Mouse (Mus musculus) lung, postnatal 0 days (tissue): ENCODE data around the gene Lhx4.

Experiments
- CTCF ChIP-seq: IDR thresholded peaks from 2 replicates; pipeline ENCODE4 v1.5.1; 2016; ENCODE audit warnings: antibody characterized with exemption, mild to moderate bottlenecking
- EP300 ChIP-seq: IDR thresholded peaks from 2 replicates; pipeline ENCODE4 v1.6.1; 2016; ENCODE audit warnings: antibody characterized with exemption, mild to moderate bottlenecking, control low read depth

DNA sequence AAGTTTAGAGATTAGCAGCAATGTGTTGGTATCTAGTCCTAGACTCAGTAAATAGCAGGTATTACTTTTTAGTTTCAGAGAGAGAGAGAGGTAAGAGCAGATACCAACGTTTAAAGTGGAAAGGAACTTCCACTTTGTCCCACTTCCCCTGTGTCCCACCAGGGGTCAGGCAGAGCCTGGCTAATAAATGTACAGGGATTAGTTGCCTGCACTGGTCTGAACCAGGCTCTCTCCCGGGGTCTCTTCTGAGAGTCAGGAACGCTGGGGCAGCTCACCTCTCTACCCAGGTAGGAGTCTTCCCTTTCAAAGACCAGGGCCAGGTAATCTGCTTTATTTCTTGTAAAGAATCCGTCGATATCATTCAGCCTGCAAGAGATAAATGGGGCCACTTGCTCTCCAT, 40.4 kb upstream of the Lhx4 start:
- TF ChIP-seq EP300 (no peak), CTCF (peak; percentile 64)
